Mouse (Mus musculus): ENCODE measurements around the gene Kmt5b.
A peak's percentile ranks its signal among the peaks of the same experiment; 100 is the strongest.

Gene Kmt5b

GRCm38 (mm10) chr19:3844836-3845235, 77.6 kb downstream of the Kmt5b start:
- DNase-seq: peak; percentile 77

GRCm38 (mm10) chr19:3845339-3845738, 78.1 kb downstream of the Kmt5b start:
- peak; percentile 71 for DNase-seq

GRCm38 (mm10) chr19:3845803-3846406, 78.7 kb downstream of the Kmt5b start:
- peak; percentile 99 for DNase-seq

DNA sequence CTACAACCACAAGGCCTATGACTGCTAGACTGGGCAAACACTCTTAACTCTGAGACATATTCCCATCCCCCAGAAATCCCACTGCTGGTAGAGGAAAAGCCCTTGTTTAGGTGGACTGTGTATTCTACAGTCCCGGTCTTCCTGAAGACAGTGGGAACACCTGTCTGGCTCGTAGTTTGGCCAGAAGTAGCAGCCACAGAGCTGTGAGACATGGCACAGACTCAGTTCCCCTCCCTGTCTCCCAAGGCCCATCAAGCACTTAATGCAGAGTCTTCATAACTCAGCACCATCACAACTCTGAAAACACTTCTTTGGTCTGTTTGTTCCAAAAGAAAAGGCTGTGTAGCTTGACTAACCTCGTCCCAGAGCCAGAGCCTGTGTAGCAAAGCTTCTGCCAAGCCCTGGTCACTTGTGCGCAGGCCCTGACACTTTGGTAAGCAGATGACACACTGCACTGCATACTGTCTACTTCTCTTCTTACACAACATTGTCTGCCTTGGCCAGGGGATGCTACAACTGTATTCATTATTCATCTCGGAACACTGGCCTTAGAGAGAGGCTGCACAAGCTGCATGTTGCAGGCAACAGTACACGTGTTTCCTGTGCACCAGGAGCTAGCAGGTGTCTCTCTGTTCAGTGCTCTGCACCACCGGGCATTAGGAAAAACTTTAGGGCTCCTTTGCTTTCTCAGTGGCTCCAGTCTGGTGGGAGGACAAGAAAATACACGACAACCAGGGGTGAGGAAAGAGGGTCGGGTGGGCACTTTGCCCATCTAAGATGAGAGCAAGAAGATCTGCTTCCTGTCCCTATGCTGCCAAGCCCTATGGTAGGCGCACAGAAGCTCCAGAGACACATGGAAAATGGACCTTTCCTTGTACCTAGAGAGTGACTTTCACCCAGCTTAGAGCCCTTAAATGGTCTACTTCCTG, 79.7 kb downstream of the Kmt5b start:
- peak; percentile 69 for DNase-seq

- peak; percentile 42 for DNase-seq
Measured at GRCm38 (mm10) chr19:3847711-3848110, 80.5 kb downstream of the Kmt5b start.

DNA sequence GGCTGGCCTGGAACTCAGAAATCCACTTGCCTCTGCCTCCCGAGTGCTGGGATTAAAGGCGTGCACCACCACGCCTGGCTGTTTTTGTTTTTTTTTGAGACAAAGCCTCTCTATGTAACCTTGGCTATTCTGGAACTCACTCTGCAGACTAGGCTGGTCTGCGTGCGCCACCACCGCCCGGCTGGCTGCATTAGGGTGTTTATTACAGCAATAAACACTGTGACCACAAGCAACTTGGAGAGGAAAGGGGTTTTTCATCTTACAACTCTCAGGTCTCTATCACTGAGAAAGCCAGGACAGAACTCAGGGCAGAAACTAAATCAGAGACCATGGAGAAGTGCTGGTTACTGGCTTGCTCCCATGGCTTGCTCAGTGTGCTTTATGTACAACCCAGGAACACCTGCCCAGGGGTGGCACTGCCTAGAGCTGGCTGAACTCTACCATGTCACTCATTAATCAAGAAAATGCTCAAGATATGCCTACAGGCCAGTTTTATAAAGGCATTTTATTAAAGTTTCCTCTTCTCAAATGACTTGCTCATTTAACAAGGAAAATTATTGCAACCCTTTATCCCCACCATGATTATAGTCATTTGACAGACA, 81.1 kb downstream of the Kmt5b start:
- peak; percentile 45 for DNase-seq

- DNase-seq: peak; percentile 49
Measured at GRCm38 (mm10) chr19:3849251-3849650, 82.0 kb downstream of the Kmt5b start.

DNA sequence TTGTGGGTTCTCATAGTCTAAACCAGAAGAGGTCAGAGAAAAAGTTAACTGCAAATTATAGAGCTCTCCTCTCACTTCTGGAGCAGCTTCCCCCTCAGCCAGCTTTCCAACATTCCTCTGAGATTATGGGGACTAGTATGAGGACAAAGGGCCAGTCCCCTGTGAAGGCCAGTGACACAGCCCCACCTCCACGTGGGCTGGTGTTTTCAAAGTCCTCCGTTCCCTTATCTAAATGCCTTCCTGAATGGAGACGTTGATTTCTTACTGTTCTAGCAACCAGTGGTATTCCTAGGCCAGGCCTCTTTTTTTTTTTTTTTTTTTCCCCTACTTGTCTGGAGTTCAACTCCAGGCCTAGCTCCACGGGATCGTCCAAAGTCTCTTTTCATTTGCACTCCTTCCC, 82.9 kb downstream of the Kmt5b start:
- no peak for DNase-seq

DNA sequence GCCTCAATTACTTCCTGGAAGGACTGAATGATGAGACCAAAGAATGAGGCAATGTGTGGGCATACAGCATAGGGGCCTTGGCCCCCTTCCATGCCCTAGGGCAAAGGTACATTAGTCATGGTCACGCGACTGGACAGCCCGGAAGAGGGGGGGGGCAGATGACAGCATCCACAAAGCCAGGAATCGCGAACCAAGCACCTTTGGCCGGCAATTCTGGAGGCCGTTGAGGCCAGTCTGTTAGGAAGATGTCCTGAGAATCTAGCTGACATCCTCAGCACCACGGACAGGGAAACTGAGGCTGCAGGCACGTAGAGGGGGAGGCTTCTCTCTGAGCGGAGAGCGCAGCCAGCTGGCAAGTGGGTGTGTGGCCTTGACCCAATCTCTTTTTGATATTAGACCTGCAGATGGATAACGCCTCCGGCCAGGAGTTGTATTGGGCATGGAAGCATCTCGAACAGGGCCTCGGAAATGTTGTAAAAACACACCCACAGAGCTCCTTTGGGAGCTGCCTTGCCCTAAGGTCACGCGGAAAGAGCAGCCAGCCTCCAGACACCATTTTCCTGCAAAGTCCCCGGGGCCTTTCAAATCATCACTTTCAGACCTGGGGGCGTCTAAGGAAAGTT, 83.7 kb downstream of the Kmt5b start:
- peak; percentile 79 for DNase-seq

DNA sequence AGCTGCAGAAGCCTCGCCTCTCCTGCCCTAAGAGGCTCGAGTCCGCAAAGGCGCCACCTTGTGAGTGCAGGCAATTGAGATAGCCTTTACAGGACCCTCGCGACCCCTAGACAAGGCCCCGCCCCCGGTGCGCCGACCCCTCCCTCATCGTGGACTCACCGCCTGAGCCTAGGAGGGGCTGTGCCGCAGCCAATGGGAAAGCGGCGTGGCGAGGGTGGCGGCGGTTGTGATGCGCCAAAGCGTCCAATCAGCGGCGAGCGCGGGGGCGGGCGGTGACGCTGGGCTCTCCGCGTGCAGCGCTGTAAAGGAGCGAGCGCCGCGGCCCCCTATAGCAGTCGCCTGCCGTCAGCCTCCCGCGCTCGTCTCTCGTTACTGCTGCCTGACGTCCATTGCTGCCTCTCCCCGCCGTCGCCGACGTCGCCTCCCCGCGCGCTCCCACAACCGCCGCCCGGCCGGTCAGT, 84.3 kb downstream of the Kmt5b start, which contains the start of gene Chka:
Chka (plus strand) TSS at position 272 of the 461 bp plus-strand sequence.
- peak; percentile 97 for DNase-seq

- peak; percentile 71 for DNase-seq
Measured at GRCm38 (mm10) chr19:3851979-3852681, 84.9 kb downstream of the Kmt5b start.

- DNase-seq: peak; percentile 62
Measured at GRCm38 (mm10) chr19:3853121-3853520, 85.9 kb downstream of the Kmt5b start.

GRCm38 (mm10) chr19:3853891-3854290, 86.7 kb downstream of the Kmt5b start:
- DNase-seq: peak; percentile 72

DNA sequence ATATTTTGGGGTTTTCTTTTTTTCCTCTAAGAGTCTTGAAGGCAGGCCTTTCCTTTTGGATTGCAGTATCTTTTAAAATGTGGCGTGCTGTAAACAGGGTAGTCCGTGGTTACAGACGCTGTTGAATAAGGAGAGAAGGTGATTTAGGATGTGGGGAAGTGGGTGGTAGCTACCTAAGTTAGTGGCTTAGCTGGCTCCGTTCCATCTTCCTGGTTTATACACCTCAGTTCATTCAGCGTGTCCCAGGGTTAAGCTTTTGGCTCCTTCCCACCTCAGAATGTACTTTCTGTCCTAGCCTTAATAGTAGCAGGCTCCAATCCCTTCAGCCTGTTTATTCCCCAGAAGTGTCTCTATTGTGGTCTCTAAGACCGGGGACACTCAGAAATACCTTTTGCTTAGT, 87.9 kb downstream of the Kmt5b start:
- peak; percentile 66 for DNase-seq

- DNase-seq: peak; percentile 54
Measured at GRCm38 (mm10) chr19:3855601-3856000, 88.4 kb downstream of the Kmt5b start.

DNA sequence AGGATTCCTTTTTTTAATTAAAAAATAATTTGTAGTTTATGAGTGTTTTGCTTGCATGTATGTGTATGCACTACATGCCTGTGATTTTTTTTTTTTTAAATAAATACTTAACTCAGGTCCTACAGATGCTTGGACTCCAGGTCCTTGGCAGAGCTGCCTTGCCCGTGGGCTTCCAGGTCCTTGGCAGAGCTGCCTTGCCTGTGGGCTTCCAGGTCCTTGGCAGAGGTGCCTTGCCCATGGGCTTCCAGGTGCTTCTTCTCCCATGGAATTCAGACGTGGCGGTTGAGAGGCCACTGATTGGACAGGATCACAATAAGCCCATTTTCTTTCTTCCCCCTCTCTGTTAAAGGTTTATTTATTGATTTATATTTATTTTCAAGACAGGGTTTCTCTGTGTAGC, 90.0 kb downstream of the Kmt5b start:
- peak; percentile 59 for DNase-seq

DNA sequence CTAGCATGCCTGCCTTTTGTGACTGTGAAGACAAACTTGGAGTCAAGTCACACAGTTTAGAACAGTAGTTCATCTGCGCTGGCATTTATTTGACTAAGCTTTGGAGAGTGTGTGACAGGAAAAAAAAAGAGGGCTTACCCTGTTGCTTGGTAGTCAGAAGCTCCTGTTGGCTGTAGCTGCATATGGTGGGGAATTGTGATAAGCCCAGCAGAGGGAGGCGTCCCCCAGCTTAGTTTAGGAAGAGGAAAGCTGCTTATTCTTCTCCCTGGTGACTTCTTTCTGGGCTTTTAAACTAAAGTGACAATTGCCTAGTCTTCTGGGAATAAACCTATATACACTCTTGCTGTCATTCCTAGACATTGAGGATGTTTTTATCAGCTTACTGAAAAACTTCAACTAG, 95.5 kb downstream of the Kmt5b start:
- no peak for DNase-seq

GRCm38 (mm10) chr19:3864960-3865359, 97.7 kb downstream of the Kmt5b start:
- DNase-seq: no peak
